ENCODE assay signal across 1 mouse cellular context in the genomic region with DNA sequence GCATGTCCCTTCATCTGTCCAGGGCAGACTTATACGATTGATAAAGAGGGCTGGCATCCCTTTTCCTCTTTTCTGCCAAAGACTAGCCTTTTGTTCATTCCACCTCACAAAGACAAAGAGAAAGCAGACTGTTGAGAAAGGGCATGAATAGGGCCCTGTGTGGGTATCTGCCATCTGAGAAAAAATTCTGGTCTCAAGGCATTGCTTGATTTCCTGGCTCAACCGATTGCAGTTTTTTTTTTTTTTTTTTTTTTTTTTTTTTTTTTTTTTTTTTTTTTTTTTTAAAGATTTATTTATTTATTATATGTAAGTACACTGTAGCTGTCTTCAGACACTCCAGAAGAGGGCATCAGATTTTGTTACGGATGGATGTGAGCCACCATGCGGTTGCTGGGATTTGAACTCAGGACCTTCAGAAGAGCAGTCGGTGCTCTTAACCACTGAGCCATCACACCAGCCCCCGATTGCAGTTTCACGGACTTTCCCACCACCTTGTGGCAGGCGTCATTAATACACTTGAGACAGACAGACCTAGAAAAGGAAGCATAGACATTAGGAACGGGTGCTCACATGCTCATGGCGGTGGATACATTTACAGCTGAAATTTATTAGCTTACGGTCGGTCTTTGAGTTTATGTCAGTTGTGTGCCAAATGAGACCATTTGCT.
TF ChIP-seq lines count a peak whose summit lies in the region.

No protein-coding gene starts in this region.

TF ChIP-seq in MEL, 35 proteins besides CTCF, POLR2A, EP300 and RAD21:
- TF ChIP-seq SMC3 (IDR thresholded peaks at IDR 0.05; ENCODE audit: low read depth, low read length) (peak; percentile 76), NRF1 (IDR thresholded peaks at IDR 0.05; ENCODE audit: insufficient read depth, low read depth, low read length, poor library complexity, severe bottlenecking) (0 out of 2 replicates have a peak, but pooled peaks have one; percentile 9), MXI1 (IDR thresholded peaks at IDR 0.05; ENCODE audit: low read depth, low read length) (peak; percentile 76), ZNF384 (IDR thresholded peaks at IDR 0.05; ENCODE audit: low read depth, low read length) (0 out of 2 replicates have a peak, but pooled peaks have one; percentile 54), MYC (IDR thresholded peaks at IDR 0.05; ENCODE audit: low read depth, low read length) (peak; percentile 92), SIN3A (IDR thresholded peaks at IDR 0.05; ENCODE audit: low read length) (peak; percentile 91), TBP (IDR thresholded peaks at IDR 0.05; ENCODE audit: low read depth, low read length) (0 out of 2 replicates have a peak, but pooled peaks have one; percentile 22), ELF1 (IDR thresholded peaks at IDR 0.05; ENCODE audit: low read depth, low read length) (peak; percentile 47; the same call in 1 of the 2 replicates), ZC3H11A (IDR thresholded peaks at IDR 0.05; ENCODE audit: low read depth, low read length) (peak; percentile 78), HCFC1 (IDR thresholded peaks at IDR 0.05; ENCODE audit: low read depth, low read length) (peak; percentile 56; the same call in 1 of the 2 replicates)
